Mouse (Mus musculus): Measurements from ENCODE around the gene Slc46a3. TPM values are rescaled to one million over a fixed set of nuclear protein-coding genes. Genes with fewer than 3 reads are reported as not detected.

The Slc46a3 gene
- polyA plus RNA-seq, 1 experiment from 2014 or later, result 3.7 TPM

DNA sequence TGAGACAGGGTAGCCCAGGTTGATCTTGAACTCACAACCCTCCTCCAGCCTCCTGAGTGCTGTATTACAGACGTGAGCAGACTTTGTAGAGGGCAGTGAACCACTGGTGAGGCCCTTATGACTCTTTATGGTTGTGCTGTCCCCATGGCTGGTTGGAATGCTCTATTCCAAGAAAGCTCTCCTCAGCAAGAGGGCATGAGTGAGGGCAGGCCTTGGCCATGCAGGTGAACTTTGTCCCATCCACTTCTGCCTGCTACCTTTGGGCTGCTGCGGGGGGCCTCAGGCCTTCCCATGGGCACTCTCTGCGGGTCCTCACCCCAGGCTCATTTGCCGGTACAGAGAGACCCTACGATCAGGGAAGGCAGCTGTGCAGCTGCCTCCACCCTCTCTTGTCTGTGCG lies 1.9 kb downstream of the Slc46a3 start:
- peaks cover 16% of the 10 kb centered on the region for H3K4me1 ChIP-seq
- peaks cover 10% of the 10 kb centered on the region for H3K27me3 ChIP-seq
- 28% methylated on average over 6 of the region's 6 CpGs for WGBS
- no peak overlapping the region for H3K4me2 ChIP-seq (replicated peaks)
- H3K4me3 ChIP-seq, result no peak overlapping the region
- H3K36me3 ChIP-seq, result no peaks in the 10 kb centered on the region
- H3K9ac ChIP-seq (replicated peaks), result no peak overlapping the region
- H3K27ac ChIP-seq (replicated peaks), result no peak overlapping the region
- no peaks in the 10 kb centered on the region for H3K9me3 ChIP-seq
- no peak for ATAC-seq (replicated peaks)

DNA sequence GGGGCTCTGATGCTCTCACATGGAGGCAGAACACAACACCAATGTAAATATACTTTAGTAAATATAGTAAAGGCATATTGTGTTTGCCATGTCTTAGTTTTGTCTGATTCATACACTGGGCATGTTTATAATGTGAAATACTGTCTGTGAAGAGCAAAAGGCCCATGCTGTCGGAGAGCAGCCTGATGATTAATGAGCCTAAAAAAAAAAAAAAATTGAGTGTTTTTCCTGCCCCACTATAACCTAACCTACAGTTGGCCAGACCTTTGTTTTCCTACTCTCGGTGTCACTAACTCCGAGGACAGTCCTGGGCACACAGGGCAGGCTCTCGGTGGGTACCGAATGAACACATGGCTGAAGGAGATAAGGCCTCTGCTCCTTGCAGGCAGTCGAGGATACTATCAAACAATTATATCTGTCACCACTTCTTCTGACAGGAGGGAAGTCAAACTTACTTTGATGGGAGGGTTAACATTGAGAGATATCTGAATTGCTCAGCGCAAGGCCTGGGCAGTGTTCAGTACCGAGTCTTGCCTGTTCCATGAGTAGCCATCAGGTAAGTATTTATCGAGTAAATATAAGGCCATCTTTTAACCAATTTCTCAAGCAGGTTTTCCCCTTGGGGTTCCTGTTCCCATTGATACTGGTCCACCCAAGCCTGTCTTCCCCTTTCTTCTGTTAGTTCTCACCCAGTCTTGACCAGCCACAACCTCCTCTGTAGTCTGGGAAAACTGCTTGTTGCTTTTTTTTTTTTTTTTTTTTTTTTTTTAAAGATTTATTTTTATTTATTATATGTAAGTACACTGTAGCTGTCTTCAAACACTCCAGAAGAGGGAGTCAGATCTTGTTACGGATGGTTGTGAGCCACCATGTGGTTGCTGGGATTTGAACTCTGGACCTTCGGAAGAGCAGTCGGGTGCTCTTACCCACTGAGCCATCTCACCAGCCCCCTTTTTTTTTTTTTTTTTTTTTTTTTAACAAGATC lies 6.0 kb downstream of the Slc46a3 start:
- Histone ChIP-seq H3K4me1 (peaks cover under 1% of the 10 kb centered on the region; the same call in 1 of the 2 replicates), H3K4me3 (no peak overlapping the region), H3K9ac (replicated peaks) (no peak overlapping the region), H3K9me3 (no peaks in the 10 kb centered on the region), H3K36me3 (no peaks in the 10 kb centered on the region), H3K27ac (replicated peaks) (no peak overlapping the region), H3K27me3 (0 out of 2 replicates have a peak, but pooled peaks cover 3% of the 10 kb centered on the region), H3K4me2 (replicated peaks) (no peak overlapping the region)
- WGBS, result 93% methylated on average over 9 of the region's 12 CpGs
- no peak for ATAC-seq (replicated peaks)

DNA sequence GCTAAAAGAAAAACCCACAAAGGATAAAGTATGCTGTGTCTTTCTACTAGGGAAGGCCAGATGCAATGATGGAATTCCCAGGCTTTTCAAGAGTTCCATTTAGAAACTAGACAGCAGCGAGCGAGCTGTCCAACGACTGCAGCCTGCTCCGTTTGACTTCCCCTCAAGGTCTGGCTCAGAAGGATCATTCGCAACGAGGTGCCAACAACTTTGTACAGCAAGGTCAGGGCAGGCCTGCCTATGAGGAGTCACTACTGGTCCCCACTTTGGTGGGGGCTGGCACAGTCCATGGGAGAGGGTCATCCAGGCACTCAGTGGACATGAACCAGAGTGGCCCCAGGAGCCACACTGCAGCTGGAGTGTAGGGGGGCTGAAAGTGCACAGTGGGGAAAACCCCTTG lies 11.0 kb downstream of the Slc46a3 start:
- H3K27ac ChIP-seq (replicated peaks), result no peak overlapping the region
- peaks cover 20% of the 10 kb centered on the region for H3K36me3 ChIP-seq
- no peaks in the 10 kb centered on the region for H3K9me3 ChIP-seq
- 97% methylated on average over 6 of the region's 6 CpGs for WGBS
- no peak overlapping the region for H3K4me3 ChIP-seq
- H3K4me1 ChIP-seq, result no peaks in the 10 kb centered on the region
- H3K27me3 ChIP-seq, result no peaks in the 10 kb centered on the region
- no peak overlapping the region for H3K9ac ChIP-seq (replicated peaks)
- no peak for ATAC-seq (replicated peaks)
- H3K4me2 ChIP-seq (replicated peaks), result no peak overlapping the region

DNA sequence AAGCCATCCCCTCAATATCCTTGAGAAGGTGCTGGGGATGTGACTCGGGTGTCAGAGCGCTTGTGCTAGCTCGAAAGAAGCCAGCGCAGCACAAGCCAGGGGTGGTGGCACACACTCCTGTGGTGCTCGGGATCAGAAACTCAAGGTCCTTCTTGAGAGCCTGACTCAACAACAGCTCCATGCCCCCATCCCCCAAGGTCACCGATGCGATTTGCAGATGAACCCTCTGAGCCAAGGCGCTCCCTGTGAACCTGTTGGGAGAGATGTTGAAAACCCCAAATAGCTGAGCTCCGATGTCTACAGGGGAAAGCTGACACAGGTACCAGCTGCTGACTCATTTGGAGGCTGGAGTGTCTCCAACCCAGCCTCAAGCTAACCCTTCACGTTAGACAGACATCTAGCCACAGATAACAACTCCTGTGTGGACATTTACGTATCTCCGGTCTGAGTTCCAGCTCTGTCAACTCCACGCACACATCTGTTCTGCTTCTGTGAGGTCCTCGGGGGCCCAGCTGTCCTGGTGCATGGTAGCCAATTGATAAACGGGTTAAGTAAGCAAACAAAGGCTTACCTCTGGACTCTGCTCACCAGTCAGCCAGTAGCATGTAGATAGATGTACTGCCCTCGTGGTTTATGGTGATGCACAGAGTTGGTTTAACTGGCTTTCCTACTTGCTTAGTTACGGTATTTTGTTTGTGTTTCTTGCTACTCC lies 14.5 kb downstream of the Slc46a3 start:
- H3K4me3 ChIP-seq, result no peak overlapping the region
- WGBS, result 95% methylated on average over 17 of the region's 17 CpGs
- no peaks in the 10 kb centered on the region for H3K4me1 ChIP-seq
- no peak overlapping the region for H3K9ac ChIP-seq (replicated peaks)
- H3K36me3 ChIP-seq, result peaks cover 49% of the 10 kb centered on the region
- no peaks in the 10 kb centered on the region for H3K27me3 ChIP-seq
- H3K9me3 ChIP-seq, result no peaks in the 10 kb centered on the region
- no peak overlapping the region for H3K27ac ChIP-seq (replicated peaks)
- ATAC-seq (replicated peaks), result no peak
- H3K4me2 ChIP-seq (replicated peaks), result no peak overlapping the region

DNA sequence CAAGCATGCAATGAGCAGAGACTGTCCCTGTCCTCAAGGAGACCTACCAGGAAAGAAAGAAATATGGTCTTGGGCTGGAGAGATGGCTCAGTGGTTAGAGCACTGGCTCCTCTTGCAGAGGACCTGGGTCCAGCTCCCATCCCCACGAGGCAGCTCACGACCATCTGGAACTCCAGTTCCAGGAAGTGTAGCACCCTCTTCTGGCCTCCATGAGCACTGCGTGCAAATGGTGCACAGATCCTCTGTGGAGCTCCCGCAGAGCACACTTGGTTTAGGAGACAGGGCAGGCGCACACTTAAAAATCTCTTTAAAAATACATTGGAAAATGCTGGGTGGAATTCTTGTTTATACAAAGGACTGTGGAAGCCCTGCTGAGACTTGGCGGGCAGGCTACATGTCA lies 17.1 kb downstream of the Slc46a3 start:
- Histone ChIP-seq H3K27me3 (no peaks in the 10 kb centered on the region), H3K4me1 (no peaks in the 10 kb centered on the region), H3K9ac (replicated peaks) (no peak overlapping the region), H3K27ac (replicated peaks) (no peak overlapping the region), H3K36me3 (peaks cover 72% of the 10 kb centered on the region), H3K9me3 (no peaks in the 10 kb centered on the region), H3K4me2 (replicated peaks) (no peak overlapping the region), H3K4me3 (no peak overlapping the region)
- no peak for ATAC-seq (replicated peaks)
- WGBS, result 89% methylated on average over 6 of the region's 6 CpGs

DNA sequence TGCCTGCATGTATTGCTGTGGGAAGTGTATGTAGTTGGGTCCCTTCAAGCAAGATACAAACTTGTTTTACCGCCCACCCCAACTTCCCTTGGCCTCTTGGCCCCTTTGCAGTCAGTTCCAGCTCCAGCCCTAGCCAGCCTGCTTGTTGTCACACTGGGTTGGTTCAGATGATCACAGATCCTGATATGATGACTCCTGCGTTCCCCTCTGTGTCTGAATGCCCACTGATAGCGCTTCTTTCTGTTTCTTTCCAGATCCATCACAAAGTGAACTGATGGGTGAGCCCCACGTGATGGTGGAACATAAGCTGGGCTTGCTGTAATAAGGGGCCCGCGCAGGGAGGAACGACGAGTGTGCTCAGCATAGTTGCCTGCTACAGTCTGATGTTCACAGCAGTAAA lies 19.4 kb downstream of the Slc46a3 start:
- no peak overlapping the region for H3K9ac ChIP-seq (replicated peaks)
- H3K36me3 ChIP-seq, result peaks cover 85% of the 10 kb centered on the region
- 99% methylated on average over 8 of the region's 8 CpGs for WGBS
- H3K4me3 ChIP-seq, result no peak overlapping the region
- ATAC-seq (replicated peaks), result no peak
- no peak overlapping the region for H3K27ac ChIP-seq (replicated peaks)
- H3K4me2 ChIP-seq (replicated peaks), result no peak overlapping the region
- H3K9me3 ChIP-seq, result no peaks in the 10 kb centered on the region
- H3K27me3 ChIP-seq, result no peaks in the 10 kb centered on the region
- H3K4me1 ChIP-seq, result no peaks in the 10 kb centered on the region

DNA sequence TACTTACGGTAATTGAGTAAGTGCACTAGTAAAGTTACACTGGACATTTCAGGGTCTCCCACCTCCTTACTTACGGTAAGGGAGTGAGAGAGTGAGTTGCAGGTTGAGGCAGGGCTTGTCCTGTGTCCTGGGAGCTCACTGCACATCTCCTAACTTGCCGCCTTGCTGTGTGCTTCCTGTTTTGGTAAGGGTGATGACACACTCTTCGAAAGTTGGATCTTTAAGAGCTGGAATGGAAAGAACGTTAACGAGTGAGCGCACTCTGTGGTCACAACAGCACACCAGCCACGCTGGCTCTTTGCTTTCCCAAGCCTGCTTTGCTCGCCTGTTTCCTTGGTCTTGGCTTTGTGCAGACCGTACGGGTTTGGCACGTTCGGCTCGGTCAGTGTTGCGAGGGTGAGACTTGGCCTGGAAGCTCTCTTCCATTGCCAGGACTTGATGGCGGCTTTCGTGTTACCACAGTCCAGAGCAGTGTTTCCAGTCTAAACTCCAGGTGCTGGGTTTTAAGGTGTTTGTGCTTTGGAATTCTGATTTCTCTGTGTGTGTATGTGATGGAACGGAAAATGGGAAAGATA lies 20.0 kb downstream of the Slc46a3 start:
- no peak for ATAC-seq (replicated peaks)
- 94% methylated on average over 18 of the region's 18 CpGs for WGBS
- Histone ChIP-seq H3K4me1 (no peaks in the 10 kb centered on the region), H3K27ac (replicated peaks) (no peak overlapping the region), H3K27me3 (no peaks in the 10 kb centered on the region), H3K9me3 (no peaks in the 10 kb centered on the region), H3K4me3 (no peak overlapping the region), H3K36me3 (peaks cover 86% of the 10 kb centered on the region), H3K9ac (replicated peaks) (no peak overlapping the region), H3K4me2 (replicated peaks) (no peak overlapping the region)

DNA sequence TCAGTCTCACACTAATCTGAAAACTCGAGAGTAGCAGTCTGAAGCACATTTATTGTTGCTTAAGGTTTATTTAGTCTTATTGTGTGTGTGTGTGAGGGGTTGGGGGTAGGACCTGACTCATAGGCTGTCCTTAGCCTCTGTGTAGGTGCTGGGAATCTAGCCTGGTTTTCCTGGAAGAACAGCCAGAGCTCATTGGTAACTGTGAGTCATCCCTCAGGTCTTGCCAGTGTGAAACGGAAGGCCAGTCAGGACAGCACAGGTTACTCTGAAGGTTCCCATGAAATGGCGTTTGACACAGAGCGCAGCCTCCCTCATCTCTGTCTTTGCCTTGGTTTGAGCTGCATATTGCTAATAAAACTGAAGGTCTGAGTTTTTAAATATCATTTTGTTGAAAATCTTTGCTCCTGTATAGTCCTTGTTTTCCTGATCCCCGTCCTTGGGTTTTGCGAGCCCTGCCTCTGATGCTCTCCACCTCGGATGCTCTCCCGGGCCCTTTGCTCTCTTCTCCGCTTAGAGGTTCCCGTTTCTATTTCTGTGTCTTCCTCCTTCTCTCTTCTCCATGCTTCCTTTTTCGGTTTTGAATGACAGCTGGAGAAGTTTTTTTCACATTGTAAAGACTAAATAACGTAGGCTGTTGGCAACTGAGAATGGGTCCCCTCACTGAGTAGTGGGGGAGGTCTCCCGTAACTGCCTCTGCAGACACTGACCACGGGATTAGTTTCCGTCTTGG lies 23.4 kb downstream of the Slc46a3 start:
- 92% methylated on average over 15 of the region's 15 CpGs for WGBS
- Histone ChIP-seq H3K27me3 (no peaks in the 10 kb centered on the region), H3K27ac (replicated peaks) (no peak overlapping the region), H3K4me1 (no peaks in the 10 kb centered on the region), H3K4me2 (replicated peaks) (no peak overlapping the region), H3K9me3 (no peaks in the 10 kb centered on the region), H3K4me3 (no peak overlapping the region), H3K36me3 (peaks cover 86% of the 10 kb centered on the region), H3K9ac (replicated peaks) (no peak overlapping the region)
- ATAC-seq (replicated peaks), result no peak

DNA sequence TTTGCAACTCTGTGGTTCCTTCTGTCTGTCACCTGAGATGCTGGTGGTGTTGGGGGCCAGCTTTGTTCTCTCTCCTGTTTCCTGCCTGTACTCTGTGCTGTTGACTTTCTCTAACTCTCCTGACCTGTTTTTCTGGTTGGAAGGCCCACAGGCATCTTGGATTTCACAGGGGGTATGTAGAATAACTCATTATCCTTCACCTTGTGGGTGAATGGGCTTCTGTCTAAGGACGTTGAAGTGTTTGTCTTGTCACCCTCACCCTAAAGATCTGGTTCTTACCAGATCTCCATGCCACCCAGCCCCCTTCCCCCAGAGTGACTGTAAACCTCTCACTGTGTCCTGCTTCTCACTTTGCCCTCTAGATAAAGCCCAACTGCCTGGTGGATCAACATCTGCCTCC lies 24.3 kb downstream of the Slc46a3 start:
- no peak for ATAC-seq (replicated peaks)
- 81% methylated on average over 1 of the region's 1 CpGs for WGBS
- H3K4me2 ChIP-seq (replicated peaks), result no peak overlapping the region
- peaks cover 82% of the 10 kb centered on the region for H3K36me3 ChIP-seq
- no peaks in the 10 kb centered on the region for H3K4me1 ChIP-seq
- no peaks in the 10 kb centered on the region for H3K9me3 ChIP-seq
- H3K27me3 ChIP-seq, result no peaks in the 10 kb centered on the region
- H3K27ac ChIP-seq (replicated peaks), result no peak overlapping the region
- no peak overlapping the region for H3K9ac ChIP-seq (replicated peaks)
- H3K4me3 ChIP-seq, result no peak overlapping the region

DNA sequence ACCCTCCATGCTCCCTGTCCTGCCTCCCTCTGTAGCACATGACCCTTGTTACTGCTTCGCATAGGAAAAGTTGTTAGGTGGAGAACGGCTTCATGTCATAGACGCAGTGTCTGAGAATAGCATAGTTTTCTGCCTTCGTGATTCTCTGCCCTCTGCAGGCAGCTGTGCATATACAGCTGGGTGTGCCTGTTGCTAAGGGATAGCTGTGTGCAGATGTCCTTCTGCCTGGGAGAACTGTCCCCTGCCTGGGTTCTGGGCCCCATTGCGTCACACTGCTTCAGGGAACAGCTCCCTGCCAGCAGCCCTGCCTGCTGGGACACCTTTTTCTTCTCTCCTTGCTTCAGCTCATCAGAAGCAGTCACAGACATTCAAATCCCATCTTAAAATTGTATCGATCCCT lies 25.0 kb downstream of the Slc46a3 start:
- ATAC-seq (replicated peaks), result no peak
- H3K4me3 ChIP-seq, result no peak overlapping the region
- H3K27ac ChIP-seq (replicated peaks), result no peak overlapping the region
- H3K4me2 ChIP-seq (replicated peaks), result no peak overlapping the region
- H3K4me1 ChIP-seq, result no peaks in the 10 kb centered on the region
- H3K36me3 ChIP-seq, result peaks cover 80% of the 10 kb centered on the region
- no peak overlapping the region for H3K9ac ChIP-seq (replicated peaks)
- no peaks in the 10 kb centered on the region for H3K9me3 ChIP-seq
- 91% methylated on average over 6 of the region's 6 CpGs for WGBS
- no peaks in the 10 kb centered on the region for H3K27me3 ChIP-seq

DNA sequence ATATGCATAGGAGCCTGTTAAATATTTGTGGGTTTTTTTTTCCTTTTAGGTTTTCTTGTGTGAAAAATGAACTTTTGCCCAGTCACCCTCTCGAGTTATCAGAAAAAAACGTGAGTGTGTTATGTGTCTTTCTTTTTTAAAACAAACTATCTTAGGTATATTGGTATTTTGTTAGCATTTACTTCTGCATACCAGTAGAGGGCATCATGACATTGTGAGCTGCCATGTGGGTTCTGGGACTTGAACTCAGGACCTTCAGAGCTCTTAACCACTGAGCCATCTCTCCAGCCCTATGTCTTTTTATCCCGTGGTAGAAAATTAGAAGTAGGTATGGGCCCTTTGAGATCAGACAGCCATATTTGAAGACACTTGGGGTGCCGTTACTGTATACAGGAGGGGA lies 25.9 kb downstream of the Slc46a3 start:
- Histone ChIP-seq H3K4me3 (no peak overlapping the region), H3K36me3 (peaks cover 80% of the 10 kb centered on the region), H3K27me3 (no peaks in the 10 kb centered on the region), H3K4me2 (replicated peaks) (no peak overlapping the region), H3K4me1 (no peaks in the 10 kb centered on the region), H3K9me3 (no peaks in the 10 kb centered on the region), H3K9ac (replicated peaks) (no peak overlapping the region), H3K27ac (replicated peaks) (no peak overlapping the region)
- WGBS, result 92% methylated on average over 4 of the region's 4 CpGs
- no peak for ATAC-seq (replicated peaks)
